Mouse (Mus musculus): ENCODE data around the gene Olfr638. TPM values are rescaled to one million over a fixed set of nuclear protein-coding genes. Genes with fewer than 3 reads are reported as not detected.

Olfr638 gene
- polyA plus RNA-seq (2017; shearing (Covaris generic)), result not detected

DNA sequence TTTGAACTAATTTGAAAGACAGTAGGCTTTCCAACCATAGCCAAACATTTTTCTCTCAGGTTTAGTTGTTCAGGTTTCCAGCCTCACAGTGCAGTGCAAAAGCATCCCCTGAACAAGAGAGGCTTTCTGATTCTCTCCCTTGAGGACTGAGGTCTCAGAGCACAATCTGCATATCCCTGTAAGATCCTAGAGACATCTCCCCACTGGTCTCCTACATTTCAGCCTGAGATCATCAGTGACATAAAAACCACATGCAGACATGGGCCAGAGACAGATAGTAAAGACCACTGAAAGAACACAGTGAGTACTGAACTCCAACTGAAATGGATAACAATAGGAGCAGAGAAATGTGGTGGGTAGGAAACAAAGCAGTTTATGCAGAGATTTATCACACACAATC is at the start of gene Olfr638:
Gene Olfr638, plus strand, starts transcription at position 301 of the 400 bp plus-strand sequence.

DNA sequence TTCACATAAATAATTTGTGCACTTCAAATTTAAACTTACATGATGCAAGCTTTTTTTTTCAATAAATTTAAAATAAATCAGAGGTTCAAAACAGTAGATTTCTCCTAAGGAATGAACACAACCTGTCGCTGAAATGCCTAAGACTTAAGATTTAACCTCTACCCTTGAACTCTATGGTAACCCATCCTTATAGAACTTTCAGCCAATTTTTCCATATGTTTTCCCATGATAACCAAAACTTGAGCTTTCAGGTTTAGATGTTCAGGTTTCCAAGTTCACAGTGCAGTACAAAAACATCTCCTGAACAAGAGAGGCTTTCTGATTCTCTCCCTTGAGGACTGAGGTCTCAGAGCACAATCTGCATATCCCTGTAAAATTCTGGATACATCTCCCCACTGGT is 27.7 kb upstream of the Olfr638 start, which contains the start of gene Olfr635:
Gene Olfr635, plus strand, starts transcription at position 301 of the 400 bp plus-strand sequence.

DNA sequence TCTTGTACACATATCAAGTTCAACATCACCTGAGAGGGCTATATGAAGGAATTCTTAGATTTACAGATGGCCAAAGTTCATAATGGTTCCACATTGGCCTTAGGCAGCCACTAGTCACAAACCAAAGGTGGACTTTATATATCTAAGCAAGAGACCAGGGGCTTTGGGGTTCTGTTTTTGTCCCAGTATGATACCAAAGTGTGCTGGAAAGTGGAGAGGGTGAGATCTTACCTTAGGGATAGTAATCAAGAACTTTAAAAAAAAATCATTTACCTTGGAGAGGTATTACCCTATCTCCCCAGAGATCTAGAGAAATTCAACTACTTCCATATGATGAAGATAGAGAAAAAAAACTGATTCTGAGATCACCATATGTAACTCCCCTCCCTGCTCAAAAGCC is 18.7 kb downstream of the Olfr638 start, which contains the start of gene Olfr639:
Gene Olfr639, minus strand, starts transcription at position 101 of the 400 bp plus-strand sequence.

GRCm38 (mm10) chr7:104025473-104025872 is 26.9 kb downstream of the Olfr638 start, which contains the start of gene Olfr640:
Gene Olfr640 (minus strand): TSS chr7:104025573.

GRCm38 (mm10) chr7:104035145-104035544 is 36.6 kb downstream of the Olfr638 start, which contains the start of gene Olfr641:
Gene Olfr641 (plus strand): TSS chr7:104035445.

GRCm38 (mm10) chr7:104052566-104052965 is 54.0 kb downstream of the Olfr638 start, which contains the start of gene Olfr642:
Gene Olfr642 (minus strand): TSS chr7:104052666.

Other genes starting within 250 kb of the Olfr638 start
- gene Olfr630, start 241.4 kb upstream of the Olfr638 start, polyA plus RNA-seq (2017; shearing (Covaris generic)), result not detected
- not detected for gene Olfr69, start 227.2 kb upstream of the Olfr638 start, polyA plus RNA-seq (2017; shearing (Covaris generic))
- gene Olfr68, start 219.0 kb upstream of the Olfr638 start, polyA plus RNA-seq (2017; shearing (Covaris generic)), result not detected
- not detected for gene Olfr67, start 206.9 kb upstream of the Olfr638 start, polyA plus RNA-seq (2017; shearing (Covaris generic))
- gene Hbb-bt, start 184.8 kb upstream of the Olfr638 start, polyA plus RNA-seq (2017; shearing (Covaris generic)), result 106 TPM
- 546 TPM for gene Hbb-bs, start 170.7 kb upstream of the Olfr638 start, polyA plus RNA-seq (2017; shearing (Covaris generic))
- not detected for gene Hbb-bh2, start 158.2 kb upstream of the Olfr638 start, polyA plus RNA-seq (2017; shearing (Covaris generic))
- gene Hbb-bh1, start 155.6 kb upstream of the Olfr638 start, polyA plus RNA-seq (2017; shearing (Covaris generic)), result not detected
- gene Hbb-y, start 145.5 kb upstream of the Olfr638 start, polyA plus RNA-seq (2017; shearing (Covaris generic)), result not detected
- gene Olfr66, start 112.5 kb upstream of the Olfr638 start, polyA plus RNA-seq (2017; shearing (Covaris generic)), result not detected
- not detected for gene Olfr64, start 104.3 kb upstream of the Olfr638 start, polyA plus RNA-seq (2017; shearing (Covaris generic))
- gene Olfr65, start 95.3 kb upstream of the Olfr638 start, polyA plus RNA-seq (2017; shearing (Covaris generic)), result not detected
- gene Olfr631, start 69.9 kb upstream of the Olfr638 start, polyA plus RNA-seq (2017; shearing (Covaris generic)), result not detected
- not detected for gene Olfr632, start 64.4 kb upstream of the Olfr638 start, polyA plus RNA-seq (2017; shearing (Covaris generic))
- not detected for gene Olfr633, start 54.3 kb upstream of the Olfr638 start, polyA plus RNA-seq (2017; shearing (Covaris generic))
- 0.04 TPM for gene Olfr635, start 27.6 kb upstream of the Olfr638 start, polyA plus RNA-seq (2017; shearing (Covaris generic))
- not detected for gene Olfr639, start 18.6 kb downstream of the Olfr638 start, polyA plus RNA-seq (2017; shearing (Covaris generic))
- gene Olfr640, start 26.8 kb downstream of the Olfr638 start, polyA plus RNA-seq (2017; shearing (Covaris generic)), result not detected
- not detected for gene Olfr641, start 36.7 kb downstream of the Olfr638 start, polyA plus RNA-seq (2017; shearing (Covaris generic))
- gene Olfr642, start 53.9 kb downstream of the Olfr638 start, polyA plus RNA-seq (2017; shearing (Covaris generic)), result not detected
- gene 4930516K23Rik, start 62.7 kb downstream of the Olfr638 start, polyA plus RNA-seq (2017; shearing (Covaris generic)), result not detected
- gene Olfr644, start 73.1 kb downstream of the Olfr638 start, polyA plus RNA-seq (2017; shearing (Covaris generic)), result not detected
- gene Olfr645, start 86.7 kb downstream of the Olfr638 start, polyA plus RNA-seq (2017; shearing (Covaris generic)), result not detected
- not detected for gene Olfr646, start 106.1 kb downstream of the Olfr638 start, polyA plus RNA-seq (2017; shearing (Covaris generic))
- not detected for gene Ubqln5, start 131.1 kb downstream of the Olfr638 start, polyA plus RNA-seq (2017; shearing (Covaris generic))
- gene Olfr643, start 138.7 kb downstream of the Olfr638 start, polyA plus RNA-seq (2017; shearing (Covaris generic)), result not detected
- gene Ubqln3, start 144.5 kb downstream of the Olfr638 start, polyA plus RNA-seq (2017; shearing (Covaris generic)), result not detected
- not detected for gene Ubqlnl, start 151.8 kb downstream of the Olfr638 start, polyA plus RNA-seq (2017; shearing (Covaris generic))
- not detected for gene Olfm5, start 166.1 kb downstream of the Olfr638 start, polyA plus RNA-seq (2017; shearing (Covaris generic))
- gene Olfr648, start 184.6 kb downstream of the Olfr638 start, polyA plus RNA-seq (2017; shearing (Covaris generic)), result not detected
- not detected for gene Olfr649, start 197.2 kb downstream of the Olfr638 start, polyA plus RNA-seq (2017; shearing (Covaris generic))
- 2.1 TPM for gene Trim6, start 220.0 kb downstream of the Olfr638 start, polyA plus RNA-seq (2017; shearing (Covaris generic))
- 64.7 TPM for gene Trim34a, start 245.7 kb downstream of the Olfr638 start, polyA plus RNA-seq (2017; shearing (Covaris generic))